Mouse (Mus musculus): ENCODE measurements at regions not wholly inside any gene's neighbourhood (a gene's known extent, or its start where the extent isn't known, plus 50 kb on each side); places are given as distances from the start of the nearest gene placed in this dataset.
A peak's percentile ranks its signal among the peaks of the same experiment; 100 is the strongest.

DNA sequence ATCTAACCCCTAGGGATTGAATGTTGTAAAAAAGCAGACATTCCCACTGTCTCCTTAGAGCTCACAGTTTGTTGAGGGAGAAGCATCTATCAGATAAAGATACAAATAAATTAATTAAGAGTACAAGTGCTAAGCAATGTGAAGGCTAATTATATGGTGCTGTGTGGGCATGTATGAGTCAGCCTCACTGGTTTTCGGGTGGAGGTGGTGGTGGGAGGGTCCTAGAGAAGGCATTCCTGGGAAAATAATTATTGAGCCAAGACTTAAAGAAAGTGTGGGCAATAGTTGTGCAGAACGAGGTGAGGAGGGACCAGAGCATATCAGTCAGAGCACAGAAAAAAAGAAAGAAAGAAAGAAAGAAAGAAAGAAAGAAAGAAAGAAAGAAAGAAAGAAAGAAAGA is 470.2 kb downstream of the Lmo4 start:
- H3K4me1 ChIP-seq: peaks cover 14% of the 10 kb centered on the region; the same call in 1 of the 2 replicates
- no peaks in the 10 kb centered on the region for H3K9me3 ChIP-seq (replicated peaks)
- no peaks in the 10 kb centered on the region for H3K36me3 ChIP-seq
- no peaks in the 10 kb centered on the region for H3K27me3 ChIP-seq (ENCODE audit: low read depth, poor library complexity, severe bottlenecking)
- WGBS: 88% methylated on average over 2 of the region's 2 CpGs
- no peak for DNase-seq (ENCODE audit: low spot score)
- no peak overlapping the region for H3K27ac ChIP-seq
- no peak overlapping the region for H3K4me3 ChIP-seq

DNA sequence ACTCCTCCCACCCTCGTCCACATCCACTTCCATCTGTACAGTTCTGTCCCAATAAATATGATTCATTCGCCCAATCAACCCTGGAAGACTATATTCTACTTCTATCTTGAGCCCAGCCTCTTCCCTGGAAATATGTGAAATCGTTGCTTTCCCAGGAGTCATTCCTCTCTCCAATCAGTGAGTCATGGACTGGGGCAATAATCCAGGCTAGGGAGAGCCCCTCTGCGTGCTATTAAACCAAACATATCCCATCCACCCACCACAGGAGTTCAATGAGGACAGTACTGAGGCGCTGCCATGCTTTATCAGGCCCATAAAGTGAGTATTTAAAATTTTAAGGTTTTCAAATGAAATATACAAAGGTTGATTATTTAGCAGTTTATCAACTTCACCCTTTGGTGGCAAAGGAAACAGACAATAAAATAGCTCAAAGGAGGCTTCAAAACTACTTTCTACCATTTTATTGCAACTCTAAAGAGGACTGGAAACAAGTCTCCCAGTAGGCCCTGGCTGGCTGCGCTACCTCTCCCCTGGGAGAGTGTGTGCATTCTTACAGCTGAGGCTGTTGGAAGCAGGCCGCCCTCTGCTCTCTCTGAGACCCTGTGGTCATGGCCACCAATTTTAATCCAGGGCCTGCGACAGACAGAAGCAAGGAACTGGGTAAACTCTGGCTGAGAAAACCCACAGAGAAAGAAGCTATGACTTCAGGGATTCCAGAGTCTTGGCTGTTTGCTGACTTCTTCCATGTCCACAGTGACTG is 471.9 kb downstream of the Lmo4 start:
- no peak overlapping the region for H3K4me3 ChIP-seq

DNA sequence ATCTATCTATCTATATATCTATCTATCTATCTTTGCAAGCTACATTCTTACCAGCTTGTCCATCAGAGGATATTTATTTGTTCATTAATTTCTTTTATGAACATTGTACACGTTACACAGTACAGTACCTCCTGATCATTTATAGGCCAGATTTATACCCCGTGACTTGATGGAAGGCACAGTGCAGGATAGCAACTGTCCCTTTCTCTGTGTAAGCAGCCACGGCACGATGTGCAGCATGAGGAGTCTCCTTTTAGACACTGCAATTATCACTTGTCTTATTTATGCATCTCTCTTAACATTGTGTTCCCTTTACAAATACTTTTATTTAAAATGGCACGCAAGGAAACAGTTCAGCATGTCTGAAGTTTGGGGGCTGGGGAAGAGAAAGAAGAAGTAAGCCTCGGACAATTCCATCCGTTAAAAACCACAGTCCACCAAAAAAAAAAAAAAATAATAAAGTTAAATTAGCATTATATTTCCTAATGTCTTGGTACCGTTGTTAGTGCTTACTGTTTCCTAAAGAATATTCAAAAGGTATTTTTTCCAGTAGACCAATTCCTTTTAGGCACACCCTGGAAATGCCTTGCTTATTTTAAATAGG is 475.4 kb downstream of the Lmo4 start:
- Histone ChIP-seq H3K4me1 (0 out of 2 replicates have a peak, but pooled peaks cover 3% of the 10 kb centered on the region), H3K9me3 (replicated peaks) (no peaks in the 10 kb centered on the region), H3K4me3 (no peak overlapping the region), H3K36me3 (no peaks in the 10 kb centered on the region), H3K27me3 (ENCODE audit: low read depth, poor library complexity, severe bottlenecking) (no peaks in the 10 kb centered on the region), H3K27ac (no peak overlapping the region)
- 89% methylated on average over 8 of the region's 8 CpGs for WGBS
- no peak for DNase-seq (ENCODE audit: low spot score)

More for the DNA sequence above, 471.9 kb downstream of the Lmo4 start:
- DNase-seq (ENCODE audit: low spot score): no peak
- Histone ChIP-seq H3K27ac (peak overlapping the region; percentile 62), H3K9me3 (replicated peaks) (no peaks in the 10 kb centered on the region), H3K36me3 (no peaks in the 10 kb centered on the region), H3K27me3 (ENCODE audit: low read depth, poor library complexity, severe bottlenecking) (no peaks in the 10 kb centered on the region), H3K4me1 (peaks cover 11% of the 10 kb centered on the region; the same call in 1 of the 2 replicates)
- WGBS: 83% methylated on average over 8 of the region's 8 CpGs

DNA sequence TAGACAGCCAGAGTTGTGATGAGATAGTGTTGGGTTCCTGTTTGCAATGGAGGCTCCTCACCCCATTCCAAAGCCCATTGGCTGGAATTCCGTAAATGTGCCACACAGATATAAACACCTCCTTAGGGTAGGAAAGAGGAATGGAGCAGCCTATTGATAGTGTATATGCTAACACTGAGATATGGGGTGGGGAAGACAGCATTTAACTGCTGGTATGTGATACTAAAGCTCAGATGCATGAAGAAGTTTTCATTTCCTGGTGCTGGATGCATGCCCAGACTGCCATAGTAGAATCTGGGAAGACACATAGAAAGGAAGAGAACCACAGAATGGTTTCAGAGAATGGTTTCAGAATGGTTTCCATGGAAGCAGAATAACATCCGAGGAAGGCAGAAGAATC is 482.4 kb downstream of the Lmo4 start:
- H3K36me3 ChIP-seq: no peaks in the 10 kb centered on the region
- no peak for DNase-seq (ENCODE audit: low spot score)
- WGBS: 95% methylated on average over 2 of the region's 2 CpGs
- no peak overlapping the region for H3K4me3 ChIP-seq
- H3K27me3 ChIP-seq (ENCODE audit: low read depth, poor library complexity, severe bottlenecking): no peaks in the 10 kb centered on the region
- H3K4me1 ChIP-seq: no peaks in the 10 kb centered on the region
- no peak overlapping the region for H3K27ac ChIP-seq
- H3K9me3 ChIP-seq (replicated peaks): no peaks in the 10 kb centered on the region

DNA sequence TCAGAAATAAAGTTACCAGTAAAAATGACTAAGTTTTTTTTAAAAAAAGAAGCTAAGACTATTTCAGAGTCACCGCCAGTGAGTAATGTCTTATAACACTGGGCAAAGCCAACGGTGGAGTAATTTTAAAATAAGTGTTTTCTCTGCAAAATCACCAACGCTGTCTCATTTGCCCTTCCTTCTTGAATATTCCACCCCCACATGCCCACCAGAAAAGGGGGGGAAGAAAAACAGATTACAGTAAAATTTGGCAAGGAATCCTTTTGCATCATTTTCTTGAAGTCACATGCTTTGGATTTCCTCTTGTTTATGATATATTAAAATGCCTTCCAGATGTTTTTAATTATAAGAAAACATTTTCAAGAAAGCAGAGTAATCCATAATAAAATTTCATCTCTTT is 482.9 kb downstream of the Lmo4 start:
- no peaks in the 10 kb centered on the region for H3K9me3 ChIP-seq (replicated peaks)
- 95% methylated on average over 3 of the region's 3 CpGs for WGBS
- no peak for DNase-seq (ENCODE audit: low spot score)
- no peaks in the 10 kb centered on the region for H3K36me3 ChIP-seq
- H3K27me3 ChIP-seq (ENCODE audit: low read depth, poor library complexity, severe bottlenecking): no peaks in the 10 kb centered on the region
- H3K4me3 ChIP-seq: no peak overlapping the region
- H3K4me1 ChIP-seq: no peaks in the 10 kb centered on the region
- no peak overlapping the region for H3K27ac ChIP-seq

DNA sequence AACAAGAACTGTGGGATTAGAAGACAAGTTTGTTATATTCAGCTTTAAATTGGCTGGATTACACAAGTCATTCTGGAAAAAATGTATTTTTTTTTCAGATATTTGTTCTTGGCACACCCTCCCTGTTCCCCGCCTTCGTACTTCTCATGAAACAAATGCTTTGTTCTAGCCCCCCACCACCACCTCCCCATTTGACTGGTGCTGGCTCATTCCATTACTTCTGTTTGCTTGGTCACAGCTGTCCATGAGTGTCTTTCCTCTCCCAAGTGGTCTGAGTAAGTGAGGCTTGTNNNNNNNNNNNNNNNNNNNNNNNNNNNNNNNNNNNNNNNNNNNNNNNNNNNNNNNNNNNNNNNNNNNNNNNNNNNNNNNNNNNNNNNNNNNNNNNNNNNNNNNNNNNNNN is 491.8 kb downstream of the Lmo4 start:
- WGBS: 100% methylated on average over 2 of the region's 2 CpGs
- no peaks in the 10 kb centered on the region for H3K27me3 ChIP-seq (ENCODE audit: low read depth, poor library complexity, severe bottlenecking)
- DNase-seq (ENCODE audit: low spot score): no peak
- H3K27ac ChIP-seq: no peak overlapping the region
- no peaks in the 10 kb centered on the region for H3K9me3 ChIP-seq (replicated peaks)
- no peaks in the 10 kb centered on the region for H3K36me3 ChIP-seq
- no peak overlapping the region for H3K4me3 ChIP-seq
- H3K4me1 ChIP-seq: no peaks in the 10 kb centered on the region

DNA sequence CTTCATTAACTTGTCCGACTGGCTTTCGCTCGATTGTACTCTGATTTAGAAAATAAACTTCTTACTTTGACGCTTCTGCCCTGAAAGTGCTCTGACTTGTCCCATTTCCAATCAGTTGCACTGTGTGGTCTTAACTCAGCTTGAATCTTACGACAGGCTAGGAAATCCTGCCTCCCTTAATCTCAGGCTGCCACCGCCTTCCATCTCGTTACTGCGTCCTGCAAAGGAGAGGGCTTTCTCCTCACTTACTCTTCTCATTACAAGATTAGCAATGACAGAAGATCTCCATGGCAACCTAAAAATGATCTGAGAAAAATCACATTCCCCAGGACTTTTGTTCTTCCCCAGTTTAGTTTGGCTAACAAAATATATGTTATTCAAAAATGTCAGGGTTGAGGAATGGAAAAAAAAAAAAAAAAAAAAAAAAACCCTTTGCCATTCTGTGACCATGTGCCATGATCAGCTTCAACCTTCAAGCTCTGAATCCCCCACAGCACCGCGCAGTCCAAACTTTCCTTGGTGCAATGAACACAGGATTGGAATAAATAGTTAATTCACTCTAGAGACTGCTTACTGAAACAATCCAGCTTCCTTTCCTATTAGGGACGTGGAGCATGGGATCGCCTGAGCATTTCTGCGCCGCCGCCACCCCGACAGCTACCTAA is 494.1 kb downstream of the Lmo4 start:
- 72% methylated on average over 16 of the region's 16 CpGs for WGBS
- Histone ChIP-seq H3K27ac (no peak overlapping the region), H3K27me3 (ENCODE audit: low read depth, poor library complexity, severe bottlenecking) (no peaks in the 10 kb centered on the region), H3K9me3 (replicated peaks) (no peaks in the 10 kb centered on the region), H3K4me1 (no peaks in the 10 kb centered on the region), H3K36me3 (no peaks in the 10 kb centered on the region), H3K4me3 (no peak overlapping the region)
- no peak for DNase-seq (ENCODE audit: low spot score)

DNA sequence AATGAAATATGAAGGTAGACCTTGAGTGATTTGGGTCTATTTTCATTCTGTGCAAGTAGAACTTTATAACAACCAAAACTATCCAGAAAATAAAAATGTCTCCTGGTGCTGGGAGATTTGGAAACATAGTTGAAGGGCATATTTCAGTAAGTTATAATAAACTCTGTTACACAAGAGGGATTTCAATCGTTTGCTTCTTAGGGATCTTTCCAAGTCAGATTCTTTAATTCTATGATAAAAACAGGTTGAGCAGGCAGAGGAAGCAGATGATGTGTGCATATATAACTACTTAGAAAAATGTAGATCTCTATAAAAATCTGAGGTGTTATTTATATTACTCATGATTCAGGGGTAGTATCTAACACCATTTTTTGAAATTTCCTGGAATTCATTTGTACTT is 498.3 kb downstream of the Lmo4 start:
- Histone ChIP-seq H3K4me3 (no peak overlapping the region), H3K27me3 (ENCODE audit: low read depth, poor library complexity, severe bottlenecking) (no peaks in the 10 kb centered on the region), H3K4me1 (no peaks in the 10 kb centered on the region), H3K27ac (no peak overlapping the region), H3K9me3 (replicated peaks) (no peaks in the 10 kb centered on the region), H3K36me3 (no peaks in the 10 kb centered on the region)
- DNase-seq (ENCODE audit: low spot score): no peak
- WGBS: 88% methylated on average over 1 of the region's 1 CpGs

DNA sequence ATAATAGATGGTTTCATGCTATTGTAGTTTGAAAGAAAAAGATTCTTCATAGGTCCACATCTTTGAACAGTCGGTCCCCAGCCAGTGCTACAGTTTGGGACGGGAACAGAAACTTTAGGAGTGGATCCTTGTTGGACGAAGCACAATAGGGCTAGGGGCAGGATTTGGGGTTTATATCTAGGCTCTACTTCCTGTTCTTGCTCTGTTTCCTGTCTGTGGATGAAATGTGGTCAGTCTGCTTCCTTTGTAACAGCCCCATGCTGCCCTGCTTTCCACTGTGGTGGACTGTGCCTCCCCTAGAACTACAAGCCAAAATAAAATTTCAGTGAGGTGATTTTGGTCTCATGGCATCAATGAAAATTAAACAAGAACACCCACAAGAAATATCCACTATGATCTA is 510.2 kb downstream of the Lmo4 start:
- WGBS: 93% methylated on average over 3 of the region's 3 CpGs
- no peak for DNase-seq (ENCODE audit: low spot score)
- H3K36me3 ChIP-seq: no peaks in the 10 kb centered on the region

DNA sequence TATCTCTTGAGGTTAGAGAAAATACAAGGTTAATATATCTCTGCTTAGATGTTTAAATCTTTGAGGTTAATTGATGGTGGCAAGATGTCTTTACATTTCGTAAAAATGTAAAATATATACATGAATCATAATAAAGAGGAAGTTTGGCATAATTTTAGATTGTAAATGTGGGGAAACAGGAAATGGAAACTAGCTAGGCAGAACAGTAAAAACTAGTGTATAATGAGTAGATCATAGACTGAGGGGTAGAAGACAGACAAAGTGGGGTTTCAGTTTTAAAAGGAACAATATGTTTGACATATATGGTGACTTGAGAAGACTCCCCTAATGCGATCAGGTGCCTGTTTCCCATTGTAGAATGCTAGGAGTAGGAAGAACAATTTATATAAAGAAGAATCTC is 519.3 kb downstream of the Lmo4 start:
- H3K4me3 ChIP-seq: no peak overlapping the region
- no peaks in the 10 kb centered on the region for H3K9me3 ChIP-seq (replicated peaks)
- DNase-seq (ENCODE audit: low spot score): no peak
- 92% methylated on average over 2 of the region's 2 CpGs for WGBS
- H3K36me3 ChIP-seq: no peaks in the 10 kb centered on the region
- H3K27ac ChIP-seq: no peak overlapping the region
- no peaks in the 10 kb centered on the region for H3K4me1 ChIP-seq
- no peaks in the 10 kb centered on the region for H3K27me3 ChIP-seq (ENCODE audit: low read depth, poor library complexity, severe bottlenecking)

More for the DNA sequence above, 510.2 kb downstream of the Lmo4 start:
- no peaks in the 10 kb centered on the region for H3K9me3 ChIP-seq (replicated peaks)
- no peak overlapping the region for H3K4me3 ChIP-seq
- H3K27me3 ChIP-seq (ENCODE audit: low read depth, poor library complexity, severe bottlenecking): no peaks in the 10 kb centered on the region
- H3K4me1 ChIP-seq: no peaks in the 10 kb centered on the region
- H3K27ac ChIP-seq: no peak overlapping the region

DNA sequence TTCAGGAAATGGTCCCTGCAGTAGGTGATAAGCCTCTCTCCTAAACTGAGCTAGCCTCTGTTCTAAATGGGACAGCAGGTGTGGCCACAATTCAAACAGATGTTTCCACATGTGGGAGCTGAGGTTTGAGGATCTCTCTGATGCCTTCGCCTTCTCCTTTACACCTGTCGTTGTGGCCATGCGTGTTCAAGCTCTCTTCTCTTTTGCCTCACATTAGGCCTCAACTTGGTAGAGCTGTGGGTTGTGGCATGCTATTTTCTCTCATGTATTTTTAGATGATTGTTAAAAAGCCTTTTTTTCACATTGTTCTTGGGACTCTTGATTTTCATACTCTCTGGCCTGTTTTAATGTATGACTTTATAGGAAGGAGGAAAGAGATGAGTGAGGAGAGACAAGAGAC is 526.8 kb downstream of the Lmo4 start:
- H3K4me1 ChIP-seq: no peaks in the 10 kb centered on the region
- H3K27me3 ChIP-seq (ENCODE audit: low read depth, poor library complexity, severe bottlenecking): no peaks in the 10 kb centered on the region
- H3K9me3 ChIP-seq (replicated peaks): no peaks in the 10 kb centered on the region
- no peaks in the 10 kb centered on the region for H3K36me3 ChIP-seq
- no peak for DNase-seq (ENCODE audit: low spot score)
- no peak overlapping the region for H3K27ac ChIP-seq
- no peak overlapping the region for H3K4me3 ChIP-seq
- 96% methylated on average over 3 of the region's 3 CpGs for WGBS

DNA sequence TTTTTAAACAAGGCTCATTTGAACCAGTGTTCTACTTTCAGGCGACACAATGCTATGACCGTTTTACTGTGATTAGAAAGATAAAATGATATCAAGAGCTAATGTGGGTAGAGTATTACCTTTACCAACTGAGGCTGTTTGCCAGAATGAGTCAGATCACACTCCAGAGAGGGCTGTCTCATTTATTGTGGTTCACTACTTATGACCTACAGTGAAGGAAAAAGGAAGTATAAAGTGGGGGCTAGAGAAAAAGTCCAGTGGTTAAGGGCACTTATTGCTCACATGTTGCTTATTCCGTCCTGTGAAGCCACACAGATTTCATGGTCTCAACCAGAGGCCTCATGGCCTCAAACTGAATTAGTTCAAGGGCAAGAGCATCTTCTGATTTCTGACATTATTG is 530.2 kb downstream of the Lmo4 start:
- Histone ChIP-seq H3K27me3 (ENCODE audit: low read depth, poor library complexity, severe bottlenecking) (no peaks in the 10 kb centered on the region), H3K4me3 (no peak overlapping the region), H3K36me3 (no peaks in the 10 kb centered on the region), H3K27ac (no peak overlapping the region), H3K9me3 (replicated peaks) (no peaks in the 10 kb centered on the region), H3K4me1 (no peaks in the 10 kb centered on the region)
- DNase-seq (ENCODE audit: low spot score): no peak
- WGBS: 92% methylated on average over 3 of the region's 3 CpGs

DNA sequence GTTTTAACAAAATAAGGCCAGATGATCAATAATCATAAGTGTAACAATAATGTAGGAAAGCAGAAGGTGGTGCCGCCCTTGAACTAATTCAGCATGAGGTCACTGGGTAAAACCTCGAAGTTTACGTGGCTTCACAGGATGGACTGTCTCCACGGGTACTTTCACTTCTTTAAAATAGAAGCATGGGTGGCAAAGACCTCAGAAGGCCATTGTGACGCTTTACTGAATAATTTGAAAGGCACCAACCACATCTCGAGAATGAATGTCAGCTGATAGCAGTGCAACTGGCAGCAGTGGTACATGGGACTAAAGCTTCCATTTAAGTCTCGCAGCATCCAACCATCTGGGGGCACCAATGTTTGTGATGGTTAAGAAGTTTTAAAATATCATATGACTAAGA is 530.6 kb downstream of the Lmo4 start:
- Histone ChIP-seq H3K27me3 (ENCODE audit: low read depth, poor library complexity, severe bottlenecking) (no peaks in the 10 kb centered on the region), H3K36me3 (no peaks in the 10 kb centered on the region), H3K4me3 (no peak overlapping the region), H3K27ac (no peak overlapping the region), H3K9me3 (replicated peaks) (no peaks in the 10 kb centered on the region), H3K4me1 (no peaks in the 10 kb centered on the region)
- no peak for DNase-seq (ENCODE audit: low spot score)
- 93% methylated on average over 7 of the region's 7 CpGs for WGBS

Measured in limb, embryonic 10.5 days (tissue).